Mouse (Mus musculus) heart, embryonic 12.5 days (tissue): ENCODE results near the gene Gli3. TPM values are rescaled to one million over a fixed set of nuclear protein-coding genes. Genes with fewer than 3 reads are reported as not detected.

Experiments
- ATAC-seq: fragments of 200-750 bp; cut with Nextera tagmentation; 2 replicates; pipeline ENCODE4 v1.8.0; 2017; ENCODE audit warnings: moderate TSS enrichment, moderate library complexity; ENCODE audit not compliant: insufficient number of reproducible peaks, low FRiP score
- H3K27ac ChIP-seq: fragments of 300-500 bp; sonication (generic); 2 replicates; pipeline ENCODE4 v1.5.1; 2016; ENCODE audit warnings: mild to moderate bottlenecking, moderate library complexity; ENCODE audit not compliant: poor library complexity, severe bottlenecking
- H3K27me3 ChIP-seq: fragments of 300-500 bp; sonication (generic); replicated peaks from 2 replicates; pipeline ENCODE4 v1.6.1; 2016; ENCODE audit warnings: mild to moderate bottlenecking, moderate library complexity
- H3K36me3 ChIP-seq: fragments of 300-500 bp; sonication (generic); 2 replicates; pipeline ENCODE4 v1.6.1; 2016; ENCODE audit warnings: mild to moderate bottlenecking, moderate library complexity
- H3K4me1 ChIP-seq: fragments of 300-500 bp; sonication (generic); replicated peaks from 2 replicates; pipeline ENCODE4 v1.6.1; 2016; ENCODE audit warnings: mild to moderate bottlenecking
- H3K4me2 ChIP-seq: fragments of 300-500 bp; sonication (generic); 2 replicates; pipeline ENCODE4 v1.6.1; 2016; ENCODE audit warnings: mild to moderate bottlenecking, moderate library complexity
- H3K4me3 ChIP-seq: fragments of 300-500 bp; sonication (generic); 2 replicates; pipeline ENCODE4 v1.5.1; 2016; ENCODE audit warnings: mild to moderate bottlenecking
- H3K9ac ChIP-seq: fragments of 300-500 bp; sonication (generic); 2 replicates; pipeline ENCODE4 v1.6.1; 2016; ENCODE audit warnings: mild to moderate bottlenecking, moderate library complexity
- H3K9me3 ChIP-seq: fragments of 300-500 bp; sonication (generic); replicated peaks from 2 replicates; pipeline ENCODE4 v1.6.1; 2016; ENCODE audit warnings: mild to moderate bottlenecking, moderate library complexity
- WGBS: fragments of 180-500 bp; shearing (Covaris S2); methylation state at CpG from one replicate; pipeline ENCODE4 v1.1.7; 2016; 5-methylcytosine and 5-hydroxymethylcytosine counted together
- polyA plus RNA-seq: library from polyadenylated mRNA; unstranded; fragments of >200 nt; fragmentation: Nextera tagmentation; extraction: Ambion mirVana; gene quantifications from 2 replicates; pipeline ENCODE4 v1.2.1, GENCODE M21; 2016

The Gli3 gene
- 10.0 and 11.5 TPM in 2 replicates for polyA plus RNA-seq

- peak; percentile 93 for ATAC-seq
- Histone ChIP-seq H3K27me3 (peaks cover 12% of the 10 kb centered on the region), H3K9ac (peak within 1 kb of the TSS; percentile 86), H3K36me3 (no peaks in the 10 kb centered on the region), H3K9me3 (no peaks in the 10 kb centered on the region), H3K4me3 (peak within 1 kb of the TSS; percentile 79), H3K4me1 (peaks cover 11% of the 10 kb centered on the region; the same call in 1 of the 2 replicates), H3K4me2 (peak within 1 kb of the TSS; percentile 90), H3K27ac (peak within 1 kb of the TSS; percentile 91)
- WGBS = under 1% methylated on average over 62 of the region's 76 CpGs
Measured at GRCm38 (mm10) chr13:15462830-15463491, at the start of gene Gli3. TSS of gene Gli3 (plus strand) at chr13:15463235.

DNA sequence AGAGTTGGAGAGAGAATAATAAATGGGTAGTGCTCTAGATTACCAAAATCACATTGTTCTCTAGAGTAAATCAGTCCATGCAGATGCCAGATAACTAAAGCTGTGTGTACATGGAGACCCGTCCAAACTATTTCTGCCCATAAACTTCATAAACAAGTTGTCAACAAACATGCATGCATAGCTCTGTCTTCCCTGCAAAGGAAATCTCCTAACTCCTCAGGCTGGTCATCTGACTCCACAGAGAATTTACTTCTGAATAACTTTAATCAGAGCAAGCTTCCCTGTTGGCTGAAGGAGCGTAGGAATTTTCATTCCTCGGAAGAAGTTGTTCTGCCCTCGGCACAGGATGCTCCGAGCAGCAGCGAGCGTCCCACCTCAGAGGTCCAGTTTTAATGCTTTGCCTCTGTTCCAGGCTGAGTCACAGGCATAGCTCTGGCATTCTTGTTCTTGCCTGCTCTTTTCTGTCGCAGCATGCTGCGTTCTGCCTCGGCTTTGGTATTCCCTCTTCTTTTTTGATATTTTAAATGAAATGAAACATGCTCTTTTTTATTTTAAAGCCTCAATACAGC, 41.8 kb upstream of the Gli3 start:
- 55% methylated on average over 10 of the region's 10 CpGs for WGBS
- Histone ChIP-seq H3K27ac (no peak overlapping the region), H3K36me3 (no peaks in the 10 kb centered on the region), H3K4me2 (no peak overlapping the region), H3K4me1 (0 out of 2 replicates have a peak, but pooled peaks cover 3% of the 10 kb centered on the region), H3K27me3 (0 out of 2 replicates have a peak, but pooled peaks cover 3% of the 10 kb centered on the region), H3K9ac (no peak overlapping the region), H3K4me3 (no peak overlapping the region), H3K9me3 (0 out of 2 replicates have a peak, but pooled peaks cover 3% of the 10 kb centered on the region)
- no peak for ATAC-seq

GRCm38 (mm10) chr13:15442002-15442401, 21.0 kb upstream of the Gli3 start:
- Histone ChIP-seq H3K4me1 (peaks cover 7% of the 10 kb centered on the region), H3K9me3 (no peaks in the 10 kb centered on the region), H3K27me3 (no peaks in the 10 kb centered on the region), H3K9ac (no peak overlapping the region), H3K36me3 (no peaks in the 10 kb centered on the region), H3K27ac (no peak overlapping the region), H3K4me2 (no peak overlapping the region), H3K4me3 (no peak overlapping the region)
- WGBS = 76% methylated on average over 4 of the region's 4 CpGs
- ATAC-seq = no peak

GRCm38 (mm10) chr13:15444312-15444711, 18.7 kb upstream of the Gli3 start:
- WGBS = 63% methylated on average over 4 of the region's 4 CpGs
- H3K36me3 ChIP-seq = no peaks in the 10 kb centered on the region
- H3K4me3 ChIP-seq = no peak overlapping the region
- H3K9me3 ChIP-seq = no peaks in the 10 kb centered on the region
- ATAC-seq = no peak
- H3K4me1 ChIP-seq = peaks cover 7% of the 10 kb centered on the region
- no peak overlapping the region for H3K4me2 ChIP-seq
- H3K27me3 ChIP-seq = no peaks in the 10 kb centered on the region
- H3K9ac ChIP-seq = no peak overlapping the region
- H3K27ac ChIP-seq = no peak overlapping the region

- no peak overlapping the region for H3K4me2 ChIP-seq
- no peaks in the 10 kb centered on the region for H3K36me3 ChIP-seq
- no peaks in the 10 kb centered on the region for H3K9me3 ChIP-seq
- peaks cover 7% of the 10 kb centered on the region for H3K4me1 ChIP-seq
- no peaks in the 10 kb centered on the region for H3K27me3 ChIP-seq
- H3K9ac ChIP-seq = no peak overlapping the region
- no peak overlapping the region for H3K27ac ChIP-seq
- no peak overlapping the region for H3K4me3 ChIP-seq
- no peak for ATAC-seq
- WGBS = 65% methylated on average over 2 of the region's 2 CpGs
Measured at GRCm38 (mm10) chr13:15445591-15445990, 17.4 kb upstream of the Gli3 start.

GRCm38 (mm10) chr13:15446004-15446403, 17.0 kb upstream of the Gli3 start:
- H3K9ac ChIP-seq = no peak overlapping the region
- peaks cover 8% of the 10 kb centered on the region for H3K4me1 ChIP-seq
- no peak overlapping the region for H3K27ac ChIP-seq
- WGBS = 53% methylated on average over 8 of the region's 8 CpGs
- H3K27me3 ChIP-seq = no peaks in the 10 kb centered on the region
- no peaks in the 10 kb centered on the region for H3K9me3 ChIP-seq
- no peak overlapping the region for H3K4me3 ChIP-seq
- H3K36me3 ChIP-seq = no peaks in the 10 kb centered on the region
- no peak for ATAC-seq
- H3K4me2 ChIP-seq = no peak overlapping the region

DNA sequence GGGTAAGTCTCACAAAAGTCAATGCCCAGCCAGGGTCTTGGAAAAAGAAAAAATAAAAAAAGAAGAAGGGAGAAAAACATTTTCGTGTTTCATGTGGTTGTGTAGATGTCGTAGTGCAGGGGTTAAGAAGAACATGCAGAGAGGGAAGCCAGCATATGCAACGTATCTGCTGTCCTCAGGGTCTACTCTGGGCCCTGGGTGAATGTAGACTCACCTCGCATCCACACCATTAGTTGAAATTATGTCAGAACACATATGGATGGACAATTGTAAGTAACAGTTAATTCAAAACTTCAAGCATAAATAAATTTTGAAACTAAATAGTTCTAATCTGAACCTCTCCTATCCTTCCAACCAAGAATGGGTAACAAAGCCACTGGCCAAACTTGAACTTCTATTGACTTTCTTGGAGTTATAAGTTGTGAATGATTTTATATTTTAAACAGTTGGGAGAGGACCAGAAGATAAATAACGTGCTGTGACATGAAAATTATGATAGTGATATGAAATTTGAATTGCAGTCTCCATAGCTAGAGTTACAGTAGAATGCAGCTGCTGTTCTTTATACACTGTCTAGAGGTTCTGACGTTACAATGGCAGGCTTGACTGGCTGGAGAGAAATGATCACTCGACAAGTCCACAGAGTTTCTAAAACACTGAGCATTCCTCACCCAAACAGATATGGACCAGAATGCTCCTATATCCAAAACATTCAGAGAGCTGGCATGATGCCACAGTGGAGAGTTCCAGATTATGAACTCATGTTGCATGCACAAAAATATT, 16.1 kb upstream of the Gli3 start:
- Histone ChIP-seq H3K36me3 (no peaks in the 10 kb centered on the region), H3K4me1 (peaks cover 11% of the 10 kb centered on the region), H3K4me2 (no peak overlapping the region), H3K27ac (no peak overlapping the region), H3K9ac (no peak overlapping the region), H3K4me3 (no peak overlapping the region), H3K9me3 (no peaks in the 10 kb centered on the region), H3K27me3 (no peaks in the 10 kb centered on the region)
- ATAC-seq = no peak
- WGBS = 68% methylated on average over 7 of the region's 7 CpGs

- ATAC-seq = no peak
- peaks cover 9% of the 10 kb centered on the region for H3K4me1 ChIP-seq
- no peak overlapping the region for H3K4me2 ChIP-seq
- H3K9ac ChIP-seq = no peak overlapping the region
- WGBS = 43% methylated on average over 2 of the region's 2 CpGs
- no peaks in the 10 kb centered on the region for H3K9me3 ChIP-seq
- no peaks in the 10 kb centered on the region for H3K27me3 ChIP-seq
- H3K27ac ChIP-seq = 0 out of 2 replicates have a peak overlapping the region, but pooled peaks have one; percentile 33
- no peak overlapping the region for H3K4me3 ChIP-seq
- H3K36me3 ChIP-seq = no peaks in the 10 kb centered on the region
Measured at GRCm38 (mm10) chr13:15450941-15451340, 12.1 kb upstream of the Gli3 start.

- H3K27ac ChIP-seq = no peak overlapping the region
- WGBS = 63% methylated on average over 5 of the region's 5 CpGs
- no peak overlapping the region for H3K4me2 ChIP-seq
- no peaks in the 10 kb centered on the region for H3K9me3 ChIP-seq
- no peak for ATAC-seq
- no peak overlapping the region for H3K4me3 ChIP-seq
- no peaks in the 10 kb centered on the region for H3K36me3 ChIP-seq
- H3K27me3 ChIP-seq = no peaks in the 10 kb centered on the region; the same call in 1 of the 2 replicates
- no peak overlapping the region for H3K9ac ChIP-seq
- H3K4me1 ChIP-seq = no peaks in the 10 kb centered on the region
Measured at GRCm38 (mm10) chr13:15457841-15458240, 5.2 kb upstream of the Gli3 start.

DNA sequence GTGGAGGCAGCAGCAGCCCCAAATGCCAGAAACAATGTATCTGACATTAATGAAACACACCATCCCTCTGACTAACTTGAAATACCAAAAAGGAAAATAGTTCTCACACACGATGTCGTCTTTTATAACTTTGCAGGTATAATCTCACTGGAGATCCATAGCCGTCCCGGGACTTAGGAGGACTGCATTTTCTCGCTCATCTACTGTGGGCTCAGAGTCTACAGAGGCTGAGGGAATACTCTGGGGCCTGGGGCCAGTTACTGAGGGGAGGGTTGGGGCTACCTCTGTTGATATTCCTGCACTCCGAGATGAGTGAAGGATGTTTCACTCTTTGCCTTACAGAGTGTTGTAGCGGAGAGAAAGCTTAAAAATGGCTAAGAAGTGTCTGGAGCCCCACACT, 1.1 kb upstream of the Gli3 start:
- no peak for ATAC-seq
- peak overlapping the region; percentile 86; the same call in 1 of the 2 replicates for H3K9ac ChIP-seq
- H3K4me1 ChIP-seq = 0 out of 2 replicates have a peak, but pooled peaks cover 6% of the 10 kb centered on the region
- no peaks in the 10 kb centered on the region for H3K36me3 ChIP-seq
- H3K4me2 ChIP-seq = peak overlapping the region; percentile 90
- no peaks in the 10 kb centered on the region for H3K9me3 ChIP-seq
- 16% methylated on average over 7 of the region's 7 CpGs for WGBS
- peaks cover 12% of the 10 kb centered on the region for H3K27me3 ChIP-seq
- H3K4me3 ChIP-seq = peak overlapping the region; percentile 79; the same call in 1 of the 2 replicates
- H3K27ac ChIP-seq = no peak overlapping the region; the same call in 1 of the 2 replicates

DNA sequence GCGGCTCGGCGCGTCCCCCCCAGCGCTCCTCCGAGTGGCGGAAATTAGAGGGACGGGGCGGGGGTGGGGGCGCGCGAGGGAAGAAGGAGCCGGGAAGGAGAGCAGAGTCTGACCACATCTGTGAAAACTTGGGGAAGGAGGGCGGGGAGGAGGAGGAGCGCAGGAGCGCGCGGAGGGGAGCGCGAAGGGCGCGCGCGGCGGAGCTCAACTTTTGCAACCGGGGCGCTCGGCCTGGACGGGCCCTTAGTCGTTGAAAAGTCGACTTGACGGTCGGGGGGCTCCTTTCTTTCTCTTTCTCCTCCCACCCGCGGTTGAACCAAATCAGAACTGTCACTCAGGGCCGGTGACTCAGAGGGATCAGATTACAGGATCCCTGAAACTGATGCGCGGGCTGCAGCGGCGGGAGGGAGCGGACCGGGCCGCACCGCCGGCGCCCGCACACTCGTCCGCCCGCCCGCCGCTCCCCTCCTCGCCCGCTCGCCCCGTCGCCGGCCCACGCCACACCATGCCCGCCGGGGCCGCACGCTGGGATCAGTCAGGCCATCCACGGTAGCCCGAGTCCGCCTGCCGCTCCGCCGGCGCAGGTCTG, 551 bp downstream of the Gli3 start:
- Histone ChIP-seq H3K27ac (peak overlapping the region; percentile 91), H3K4me2 (peak overlapping the region; percentile 90), H3K36me3 (no peaks in the 10 kb centered on the region), H3K9ac (peak overlapping the region; percentile 86), H3K4me1 (peaks cover 11% of the 10 kb centered on the region; the same call in 1 of the 2 replicates), H3K9me3 (no peaks in the 10 kb centered on the region), H3K4me3 (peak overlapping the region; percentile 79), H3K27me3 (peaks cover 12% of the 10 kb centered on the region)
- peak; percentile 84 for ATAC-seq
- 1% methylated on average over 60 of the region's 70 CpGs for WGBS
